Mouse (Mus musculus) testis, postnatal 14 days (tissue): ENCODE measurements around the gene Pla2g7.
"Not testable (repeated sequence)": the region's sequence is repeated elsewhere in the genome, so short reads cannot be mapped to it uniquely, and the experiment has no call there.

Source experiments
- DNase-seq: peaks from one replicate; pipeline ENCODE4 v3.0.0; 2021; ENCODE audit warnings: low spot score

Pla2g7 gene

DNA sequence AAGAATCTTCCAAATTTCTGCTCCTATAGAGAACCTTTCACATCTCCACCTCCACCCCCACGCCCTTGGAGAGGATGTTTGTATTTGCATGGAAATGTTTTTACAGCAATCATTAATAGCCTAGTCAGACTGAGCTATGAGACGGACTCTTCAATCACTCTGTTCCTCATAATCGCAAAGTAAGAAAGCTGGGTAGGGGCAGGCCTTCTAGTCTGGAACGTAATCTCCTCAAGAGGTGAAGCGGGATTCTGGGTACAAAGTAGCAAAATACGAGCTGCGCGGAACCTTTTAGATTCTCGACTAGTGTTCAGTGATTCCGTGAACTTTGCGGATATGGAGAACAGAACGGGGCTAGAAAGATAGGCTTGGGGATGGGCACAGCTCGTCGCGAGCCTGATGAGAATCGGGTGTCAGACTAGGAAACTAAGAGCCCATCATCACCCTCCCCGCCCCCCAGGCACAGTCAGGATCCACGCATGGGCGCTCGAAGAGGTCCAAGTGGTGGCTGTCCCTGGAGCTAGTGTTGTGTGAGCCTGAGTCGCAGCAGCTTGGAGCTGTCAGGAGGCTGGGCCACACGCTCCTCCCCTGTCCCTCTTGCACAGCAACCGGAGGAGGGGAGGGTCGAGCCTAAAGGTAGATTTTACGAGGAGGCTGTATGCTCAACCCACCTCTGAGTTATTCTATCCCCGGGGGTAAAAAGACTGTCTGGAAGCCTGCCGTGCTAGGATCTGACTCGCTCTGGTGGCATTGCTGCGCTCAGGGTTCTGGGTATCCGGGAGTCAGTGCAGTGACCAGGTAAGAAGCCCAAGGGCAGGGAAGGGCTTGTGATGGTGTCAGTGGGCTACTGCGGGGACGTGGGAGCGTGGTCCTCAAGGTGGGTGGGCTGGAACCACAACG, at the start of gene Pla2g7:
Gene Pla2g7 (plus strand): TSS at position 107 of the 897 bp plus-strand sequence.
- DNase-seq: peak; percentile 42

DNA sequence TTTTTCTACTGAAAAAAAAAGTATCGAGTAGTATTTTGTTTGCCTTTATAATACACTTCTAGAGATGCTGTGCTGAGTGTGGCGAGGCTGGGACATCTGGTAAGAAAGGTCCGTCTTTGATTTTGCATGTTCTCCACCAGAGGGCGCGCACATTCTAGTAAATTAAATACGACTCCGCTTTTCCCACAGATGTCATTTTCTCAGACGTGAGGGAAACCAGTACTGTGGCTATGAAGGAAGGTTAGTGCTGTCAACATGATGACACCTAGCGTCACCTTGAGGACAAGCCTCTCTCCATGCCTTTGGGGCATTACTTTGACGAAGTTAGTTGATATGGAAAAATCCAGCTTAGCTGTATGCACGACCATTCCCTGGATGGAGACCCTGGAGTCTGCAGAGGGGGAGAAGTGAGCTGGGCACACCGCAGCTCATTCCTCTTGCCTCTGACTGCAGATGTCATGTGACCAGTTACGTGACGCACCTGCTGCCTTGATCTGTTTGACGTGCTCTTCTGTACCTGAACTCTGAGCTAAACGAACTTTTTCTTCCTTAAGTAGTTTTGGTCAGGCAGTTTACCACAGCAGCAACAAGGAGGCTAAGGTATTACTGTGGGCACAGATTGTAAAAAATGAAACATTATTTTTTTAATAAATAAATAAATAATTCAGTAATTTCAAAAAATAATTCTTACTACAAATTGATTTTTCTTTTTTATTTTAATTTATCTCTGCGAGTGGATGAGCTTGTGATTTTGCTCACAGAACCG, 49.1 kb upstream of the Pla2g7 start:
- peak; percentile 40 for DNase-seq

DNA sequence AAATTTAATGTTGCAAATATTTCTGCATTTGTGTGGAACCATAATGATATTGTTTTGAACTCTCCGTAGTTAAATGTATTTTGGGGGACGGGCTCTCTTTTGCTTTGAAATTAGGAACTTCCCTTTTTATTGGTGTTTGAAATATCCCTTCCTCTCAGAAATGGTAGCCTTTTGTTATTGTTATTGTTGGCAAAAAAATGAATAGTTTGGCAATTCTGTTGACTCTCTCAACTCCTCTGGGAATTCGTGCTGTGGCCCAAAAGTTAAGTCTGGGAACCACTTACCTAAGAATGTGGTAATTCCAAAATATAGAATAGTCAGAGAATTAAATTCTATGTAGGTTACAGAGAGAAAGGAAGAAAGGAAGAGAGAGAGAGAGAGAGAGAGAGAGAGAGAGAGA, 47.7 kb upstream of the Pla2g7 start:
- no peak for DNase-seq

DNA sequence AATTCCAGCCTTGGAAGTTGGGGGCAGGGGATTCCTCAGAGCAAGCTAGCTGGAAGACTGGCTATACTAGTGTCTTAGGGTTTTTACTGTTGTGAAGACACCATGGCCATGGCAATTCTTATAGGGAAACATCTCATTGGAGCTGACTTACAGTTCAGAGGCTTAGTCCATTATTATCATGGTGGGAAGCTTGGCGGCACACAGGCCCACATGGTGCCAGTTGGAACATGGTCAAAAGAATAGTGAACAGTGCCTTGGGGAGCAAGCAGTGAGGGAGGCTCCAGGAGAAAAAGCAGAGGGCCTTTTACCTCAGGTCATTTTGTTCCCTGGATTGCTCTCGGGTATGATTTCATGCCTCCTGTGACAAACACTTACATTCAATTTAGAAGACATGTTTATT, 37.4 kb upstream of the Pla2g7 start:
- DNase-seq: no peak

DNA sequence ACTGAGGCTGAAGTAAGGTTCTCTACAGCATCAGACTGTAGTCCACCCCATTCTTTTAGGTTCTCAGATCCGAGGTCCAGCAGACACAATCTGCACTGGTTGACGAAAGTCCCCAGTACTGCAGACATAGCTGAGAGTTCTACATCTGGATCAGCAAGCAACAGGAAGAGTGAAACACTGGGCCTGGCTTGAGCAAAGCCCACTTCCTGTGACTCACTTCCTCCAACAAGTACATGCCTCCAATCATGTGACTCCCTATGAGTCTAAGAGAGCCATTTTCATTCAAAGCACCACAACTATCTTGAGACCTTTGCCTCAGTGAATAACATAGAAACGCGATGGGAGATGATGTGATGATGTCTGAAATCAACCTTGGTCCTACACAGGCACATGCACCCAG, 36.7 kb upstream of the Pla2g7 start:
- DNase-seq: no peak

DNA sequence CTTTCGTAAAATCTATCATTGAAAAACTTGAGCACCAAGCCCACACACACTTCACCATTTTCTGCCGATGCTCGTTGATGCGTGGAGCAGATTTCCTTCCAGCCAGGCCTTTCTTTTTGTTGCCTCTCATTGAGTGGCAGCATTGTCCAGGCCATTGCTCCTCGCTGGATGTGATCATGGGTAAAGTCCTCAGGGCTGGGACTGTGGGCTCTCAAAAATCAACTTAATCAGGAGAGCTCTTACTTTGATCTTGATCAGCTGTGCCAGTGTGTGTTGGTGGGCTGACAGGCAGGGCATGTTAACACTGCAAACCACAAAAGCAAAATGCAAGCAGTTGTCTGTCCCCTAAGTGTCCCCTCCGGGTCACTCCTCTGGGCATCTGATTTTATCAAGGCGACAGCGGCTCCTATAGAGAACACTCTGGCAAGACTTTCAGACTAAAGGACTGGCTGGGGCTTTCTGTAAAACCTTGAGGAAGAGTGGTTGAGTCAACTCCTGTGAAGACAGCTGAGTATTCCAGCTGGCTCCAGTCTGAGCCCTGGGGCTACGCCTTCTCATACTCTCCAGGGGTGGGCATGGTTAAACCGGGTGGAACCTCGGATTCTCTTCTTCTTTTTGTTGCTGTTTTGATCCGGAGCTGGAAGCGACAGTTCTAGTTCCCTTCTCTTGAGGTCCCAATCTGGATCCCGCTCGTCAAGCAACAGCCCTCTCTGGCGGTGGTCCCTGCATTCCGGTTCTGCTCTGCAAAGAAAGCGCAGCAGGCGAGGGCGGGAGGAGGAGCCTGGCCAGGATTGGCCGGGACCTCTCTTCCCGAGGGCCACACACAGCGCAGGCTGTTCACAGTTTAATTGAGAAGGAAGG, 33.3 kb upstream of the Pla2g7 start:
- peak; percentile 43 for DNase-seq

DNA sequence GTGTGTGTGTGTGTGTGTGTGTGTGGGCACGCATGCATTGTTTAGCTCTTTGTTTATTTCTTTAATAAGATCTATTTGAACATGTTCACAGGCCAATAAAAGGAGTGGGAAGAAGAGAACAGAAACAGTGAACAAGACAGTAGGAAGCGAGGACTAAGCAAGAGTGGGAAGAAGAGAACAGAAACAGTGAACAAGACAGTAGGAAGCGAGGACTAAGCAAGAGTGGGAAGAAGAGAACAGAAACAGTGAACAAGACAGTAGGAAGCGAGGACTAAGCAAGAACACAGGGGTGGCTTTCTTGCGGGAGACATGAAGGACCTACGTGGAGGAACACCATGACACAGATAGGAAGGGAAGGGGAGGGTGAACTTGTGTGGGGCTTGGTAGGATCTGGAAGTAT, 31.1 kb upstream of the Pla2g7 start:
- not testable (repeated sequence) for DNase-seq

DNA sequence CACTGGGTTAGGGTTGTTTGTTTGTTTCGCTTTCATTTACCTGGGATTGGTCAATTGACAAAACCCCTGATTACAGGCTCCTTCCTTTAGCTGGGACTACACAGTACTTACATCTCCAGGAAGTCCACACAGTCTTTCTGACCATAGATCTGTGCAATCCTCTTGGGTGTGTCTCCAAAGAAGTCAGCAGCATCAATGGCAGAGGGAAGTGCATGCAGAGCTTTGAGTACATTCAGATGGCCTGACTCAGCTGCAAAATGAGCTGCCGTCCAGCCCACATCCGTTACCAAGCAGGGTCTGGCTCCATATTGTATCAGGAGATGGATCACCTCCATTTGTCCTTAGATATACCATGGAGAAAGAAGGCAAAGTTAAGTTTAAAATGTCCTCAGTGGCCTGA, 29.1 kb upstream of the Pla2g7 start:
- no peak for DNase-seq

DNA sequence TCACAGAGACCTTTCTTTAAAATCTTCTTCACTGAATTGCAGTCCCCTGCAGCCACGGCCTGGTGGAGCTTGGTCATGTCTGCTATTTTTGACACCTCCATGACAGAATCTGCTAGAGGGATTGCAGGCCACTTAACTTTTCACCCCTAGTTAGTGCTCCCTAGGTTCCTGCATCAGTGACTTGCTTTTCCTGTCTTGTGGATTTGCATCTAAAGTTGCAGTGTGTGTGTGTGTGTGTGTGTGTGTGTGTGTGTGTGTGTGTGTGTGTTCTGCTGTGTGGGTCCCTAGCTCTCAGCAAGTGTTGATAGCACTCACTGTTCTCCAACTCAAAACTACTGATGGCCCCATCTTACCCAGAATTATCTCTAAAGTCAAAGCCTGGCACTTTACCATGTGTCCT, 24.4 kb upstream of the Pla2g7 start, which contains the start of gene Ankrd66:
Gene Ankrd66 (minus strand): TSS at position 101 of the 400 bp plus-strand sequence.
- DNase-seq: no peak

DNA sequence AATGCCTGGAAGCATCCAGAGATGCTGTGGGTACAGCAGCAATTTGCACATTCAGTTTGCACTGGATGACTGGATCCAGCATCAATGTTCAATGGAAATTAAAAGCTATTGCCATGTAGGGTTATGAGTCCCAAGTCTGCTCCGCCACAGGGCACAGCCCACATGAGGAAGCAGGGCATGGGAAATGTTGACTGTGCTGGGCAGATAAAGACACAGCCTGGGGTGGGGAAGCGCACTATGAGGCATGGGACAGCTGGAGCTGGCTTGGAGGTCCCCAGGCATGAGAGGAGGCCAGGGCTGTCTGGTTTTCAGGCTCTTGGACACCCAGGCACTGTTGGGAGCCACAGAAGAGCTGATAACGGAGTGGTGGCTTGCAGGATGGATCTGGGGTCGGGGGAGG, 23.9 kb upstream of the Pla2g7 start:
- DNase-seq: no peak

DNA sequence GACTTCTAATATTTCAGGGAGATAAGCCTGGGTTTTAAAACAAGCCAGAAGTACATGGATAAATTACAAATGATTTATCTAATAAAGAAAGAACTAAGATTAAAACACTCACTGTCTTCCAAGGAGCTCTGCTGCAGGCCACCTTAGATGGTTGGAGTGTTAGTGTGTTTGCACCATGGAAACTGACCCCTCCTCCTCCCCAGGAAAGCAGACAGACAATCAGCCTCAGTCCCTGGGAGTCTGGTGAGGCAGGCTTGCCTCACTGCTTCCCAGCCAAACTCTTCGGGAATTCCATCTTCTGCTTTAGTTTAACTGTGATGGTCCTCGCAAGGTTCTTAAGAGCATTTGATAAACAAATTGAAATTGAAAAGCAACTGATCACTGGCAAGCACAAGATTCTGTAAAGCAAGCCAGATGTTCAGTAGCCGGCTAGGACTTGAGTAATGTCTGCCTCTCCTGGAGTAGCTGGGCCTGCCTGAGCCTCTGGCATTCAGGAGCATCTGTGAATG, 16.7 kb upstream of the Pla2g7 start:
- no peak for DNase-seq

DNA sequence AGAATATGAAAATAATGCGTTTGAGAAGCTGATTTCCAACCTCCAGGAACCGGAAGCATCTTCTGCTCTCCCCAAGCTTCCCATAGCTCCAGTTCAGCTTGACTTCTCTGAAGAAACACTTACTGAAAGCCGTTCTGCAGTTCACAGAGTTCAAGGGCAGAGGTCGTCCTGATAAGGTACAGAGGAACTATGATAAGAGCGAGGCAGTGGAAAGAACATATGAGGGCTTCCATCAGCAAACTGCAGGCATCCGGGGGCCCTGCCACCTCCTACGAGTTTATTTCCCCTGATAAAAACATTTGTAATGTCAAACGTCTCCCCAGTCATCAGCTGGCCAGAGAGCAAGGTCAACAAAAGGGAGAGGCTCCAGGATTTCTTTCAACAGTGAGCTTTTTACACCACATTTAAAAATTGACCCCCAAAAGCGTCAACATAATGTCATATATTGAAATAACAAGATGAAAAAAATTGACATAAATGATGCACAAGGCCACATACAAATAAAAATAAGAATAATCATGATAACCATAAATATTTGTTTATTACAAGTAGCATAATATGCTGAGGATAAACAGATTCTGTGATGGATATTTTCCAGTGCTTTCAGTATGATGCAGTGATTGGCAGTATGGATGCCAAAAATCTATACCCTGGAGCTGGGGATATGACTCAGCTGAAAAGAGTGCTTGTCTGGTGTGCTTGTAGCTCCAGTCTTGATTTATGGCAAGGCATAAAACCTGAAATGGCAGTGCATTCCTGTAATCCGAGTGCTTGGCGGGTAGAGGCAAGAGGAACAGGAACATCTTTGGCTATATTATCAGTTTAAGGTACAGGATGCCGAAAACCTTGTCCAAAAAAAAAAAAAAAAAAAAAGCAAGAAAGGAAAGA, 13.1 kb upstream of the Pla2g7 start:
- DNase-seq: no peak

DNA sequence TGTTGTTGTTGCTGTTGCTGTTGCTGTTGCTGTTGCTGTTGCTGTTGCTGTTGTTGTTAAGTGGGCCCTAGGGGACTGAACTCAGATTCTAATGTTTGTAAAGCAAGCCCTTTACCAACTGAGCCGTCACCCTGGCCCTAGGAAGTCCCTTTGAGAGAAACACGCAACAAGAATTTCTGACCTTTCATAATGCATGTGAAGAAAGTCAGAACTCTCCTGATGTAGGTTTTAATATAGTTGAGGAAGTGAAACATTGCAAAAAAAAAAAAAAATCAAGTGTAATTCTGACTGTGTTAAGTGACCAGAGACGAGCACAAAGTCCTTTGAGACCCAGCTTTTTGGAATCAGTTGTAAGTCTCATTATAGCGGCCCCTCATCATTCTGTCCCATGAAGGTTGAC, 10.8 kb upstream of the Pla2g7 start:
- DNase-seq: no peak

DNA sequence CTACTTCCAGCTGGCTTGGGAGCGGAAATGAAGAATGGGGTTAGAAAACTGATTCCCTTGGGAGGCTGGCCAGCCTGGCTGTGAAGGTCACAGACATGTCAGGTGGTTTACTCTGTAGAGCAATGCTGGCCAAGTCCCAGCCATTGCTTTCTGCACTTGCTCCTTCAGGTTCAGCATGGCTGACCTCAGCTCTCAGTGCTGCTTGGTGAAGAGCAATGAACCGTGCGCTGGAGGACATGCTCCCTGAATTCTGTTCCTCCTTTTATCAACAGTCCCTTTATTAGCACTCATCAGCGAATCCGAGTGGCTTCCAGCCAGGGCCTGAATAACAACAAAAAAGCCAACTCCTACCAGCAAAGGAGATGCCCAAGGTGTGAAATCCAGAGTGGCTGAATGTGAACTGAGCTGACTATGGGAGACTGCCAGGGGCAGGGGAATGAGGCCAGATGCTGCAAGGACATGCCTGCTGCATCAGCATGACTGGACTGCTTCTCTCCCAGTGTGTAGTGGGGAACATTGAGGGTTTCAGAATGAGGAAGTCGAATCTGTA, 10.3 kb upstream of the Pla2g7 start:
- DNase-seq: peak; percentile 14

DNA sequence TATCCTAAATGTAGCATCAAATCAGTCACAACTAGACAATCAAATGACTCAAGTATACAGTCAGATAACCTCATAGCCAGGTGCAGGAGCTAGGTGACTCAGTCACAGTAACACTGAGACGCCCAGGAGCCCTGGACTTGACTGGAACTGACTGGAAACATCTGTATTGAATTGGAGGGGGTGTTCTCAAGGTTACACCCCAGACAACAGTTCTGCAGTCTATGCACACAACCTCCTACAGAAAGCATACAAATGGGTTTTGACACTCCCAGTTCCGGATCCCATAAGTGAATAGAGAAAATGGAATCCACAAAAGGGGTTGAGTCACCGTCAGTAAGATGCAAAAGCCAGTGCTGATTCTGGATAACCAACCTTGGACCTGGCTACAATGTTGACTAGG, 9.2 kb upstream of the Pla2g7 start:
- DNase-seq: no peak

DNA sequence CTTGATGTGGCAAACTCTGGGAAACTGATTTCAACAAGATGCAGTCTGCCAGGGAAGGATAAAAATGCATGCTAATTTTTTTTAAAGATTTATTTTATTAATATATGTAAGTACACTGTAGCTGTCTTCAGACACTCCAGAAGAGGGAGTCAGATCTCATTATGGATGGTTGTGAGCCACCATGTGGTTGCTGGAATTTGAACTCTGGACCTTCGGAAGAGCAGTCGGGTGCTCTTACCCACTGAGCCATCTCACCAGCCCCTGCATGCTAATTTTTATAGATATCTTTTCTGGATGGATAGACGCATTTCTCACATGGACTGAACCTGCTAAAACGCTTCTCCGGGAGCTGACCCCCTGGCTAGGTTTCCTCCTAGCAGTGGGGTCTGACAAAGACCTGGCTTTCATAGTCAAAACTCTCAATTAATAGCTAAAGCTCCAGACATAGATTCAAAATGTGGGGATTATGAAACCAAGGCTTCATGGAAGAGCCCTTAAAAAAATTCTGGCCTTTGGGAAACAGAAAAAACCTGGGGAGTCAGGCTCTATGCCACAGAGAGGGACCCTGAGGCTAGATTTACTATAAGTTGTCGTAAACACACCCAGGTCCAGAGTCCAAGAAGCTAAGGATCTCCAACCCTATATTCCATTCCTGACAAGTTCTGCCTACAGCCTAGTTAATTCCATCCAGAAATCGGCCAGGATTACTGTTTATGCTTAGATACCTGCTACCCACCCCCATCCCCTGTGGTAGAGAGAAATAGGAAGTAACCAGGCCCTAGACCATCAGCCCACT, 4.5 kb upstream of the Pla2g7 start:
- DNase-seq: no peak

DNA sequence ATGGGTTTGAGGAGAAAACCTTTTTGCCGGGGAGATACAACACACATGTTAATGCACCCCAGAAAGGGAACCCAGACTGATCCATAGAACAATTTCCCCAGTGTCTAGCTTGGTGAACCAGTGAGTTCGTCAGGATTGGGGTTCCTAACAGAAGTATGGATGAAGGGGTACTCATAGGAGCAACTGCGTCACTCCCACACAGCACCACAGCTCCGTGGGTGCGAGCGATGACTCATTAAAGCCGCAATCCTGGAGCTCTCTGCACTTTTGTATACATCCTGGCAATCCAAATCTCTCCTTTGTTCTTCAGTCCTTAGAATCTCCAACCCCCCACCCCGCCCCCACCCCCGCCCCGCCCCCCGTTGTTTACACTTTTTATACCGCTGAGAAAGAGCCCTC, 306 bp upstream of the Pla2g7 start:
- DNase-seq: no peak

DNA sequence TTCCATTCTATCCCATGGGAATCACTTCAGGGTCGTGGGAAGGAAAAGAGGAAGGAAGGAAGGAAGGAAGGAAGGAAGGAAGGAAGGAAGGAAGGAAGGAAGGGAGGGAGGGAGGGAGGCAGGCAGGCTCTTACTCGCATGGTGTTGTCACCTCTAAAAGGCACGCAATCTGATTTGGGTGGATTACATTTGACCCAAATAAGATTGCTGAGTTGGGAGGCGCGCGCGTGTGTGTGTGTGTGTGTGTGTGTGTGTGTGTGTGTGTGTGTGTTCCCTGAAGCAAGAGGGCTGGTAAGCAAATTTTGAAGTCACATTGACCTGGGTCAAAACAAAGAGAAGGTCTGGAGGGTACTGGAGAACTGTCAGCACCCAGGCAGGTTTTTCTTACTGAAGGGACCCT, 1.4 kb downstream of the Pla2g7 start:
- DNase-seq: no peak

DNA sequence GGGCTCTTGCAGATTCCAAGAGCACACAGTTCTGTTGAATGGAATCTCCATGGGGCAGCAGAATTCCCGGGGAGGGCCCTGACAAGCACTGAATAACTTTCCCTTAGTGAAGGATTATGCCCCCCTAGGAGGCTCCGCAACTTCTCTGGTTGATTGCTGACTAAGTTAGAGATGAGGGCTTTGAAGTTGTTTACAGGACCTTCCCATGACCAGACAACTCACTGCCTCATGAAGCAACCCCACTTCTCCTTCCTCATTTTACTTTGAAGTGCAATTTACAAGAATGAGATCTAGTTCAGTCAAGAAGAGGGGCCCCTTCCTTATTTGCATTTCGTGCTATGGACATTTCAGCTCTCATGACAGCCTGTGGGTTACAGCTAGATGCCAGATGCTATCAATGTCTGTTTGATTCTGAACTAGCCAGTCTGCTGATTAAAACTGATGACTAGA, 5.8 kb downstream of the Pla2g7 start:
- DNase-seq: no peak

DNA sequence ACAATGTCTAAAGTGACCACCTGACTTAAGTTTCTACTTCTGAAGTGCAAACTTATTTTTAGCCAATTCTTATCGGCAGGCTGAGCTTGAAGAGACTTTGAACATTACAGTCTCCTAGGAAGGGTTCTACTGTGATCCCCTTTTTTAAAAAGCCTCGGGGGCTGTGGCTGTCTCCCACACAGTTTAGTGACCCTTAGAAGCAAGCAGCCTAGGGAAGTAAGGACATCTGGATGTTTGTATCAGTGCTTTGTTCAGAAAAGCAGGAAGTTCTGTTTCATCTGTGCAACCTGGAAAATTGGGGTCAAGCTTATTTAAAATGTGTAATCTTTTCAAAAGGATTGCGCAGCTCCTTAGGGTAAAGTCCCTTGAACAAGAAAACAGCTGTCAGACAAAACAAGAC, 12.6 kb downstream of the Pla2g7 start:
- DNase-seq: no peak
